Mouse (Mus musculus): Measurements from ENCODE around the gene Cul4b. TPM values are rescaled to one million over a fixed set of nuclear protein-coding genes. Genes with fewer than 3 reads are reported as not detected.
"Not testable (repeated sequence)": the region's sequence is repeated elsewhere in the genome, so short reads cannot be mapped to it uniquely, and the experiment has no call there.

Gene Cul4b
- polyA plus RNA-seq, 1 experiment, result 17.9 TPM

GRCm38 (mm10) chrX:38504846-38505245 is 71.2 kb downstream of the Cul4b start:
- no peak for TF ChIP-seq POLR2A (IDR thresholded peaks at IDR 0.05; ENCODE audit: borderline replicate concordance, insufficient read depth, low read length)
- TF ChIP-seq CTCF (IDR thresholded peaks at IDR 0.05; ENCODE audit: borderline replicate concordance, insufficient read depth, low read depth, low read length), result no peak
- H3K4me1 ChIP-seq (ENCODE audit: control insufficient read depth, insufficient read depth, low read length), result no peaks in the 10 kb centered on the region
- DNase-seq, result no peak
- H3K27ac ChIP-seq (ENCODE audit: insufficient read depth, low read length), result no peak overlapping the region
- 88% methylated on average over 14 of the region's 14 CpGs for WGBS
- H3K27me3 ChIP-seq (ENCODE audit: control insufficient read depth, insufficient read depth, low read length), result no peaks in the 10 kb centered on the region
- no peak overlapping the region for H3K4me3 ChIP-seq (replicated peaks; ENCODE audit: insufficient read depth, low read depth, low read length)

- WGBS, result 72% methylated on average over 5 of the region's 5 CpGs
- not testable (repeated sequence) for DNase-seq; H3K27me3 ChIP-seq (ENCODE audit: control insufficient read depth, insufficient read depth, low read length); H3K27ac ChIP-seq (ENCODE audit: insufficient read depth, low read length); H3K4me1 ChIP-seq (ENCODE audit: control insufficient read depth, insufficient read depth, low read length); H3K4me3 ChIP-seq (replicated peaks; ENCODE audit: insufficient read depth, low read depth, low read length)
Observed at GRCm38 (mm10) chrX:38502182-38502581, 73.8 kb downstream of the Cul4b start.

GRCm38 (mm10) chrX:38485464-38485863 is 90.5 kb downstream of the Cul4b start:
- WGBS, result 8% methylated on average over 20 of the region's 20 CpGs
- DNase-seq; H3K27me3 ChIP-seq (ENCODE audit: control insufficient read depth, insufficient read depth, low read length); H3K4me3 ChIP-seq (replicated peaks; ENCODE audit: insufficient read depth, low read depth, low read length); H3K4me1 ChIP-seq (ENCODE audit: control insufficient read depth, insufficient read depth, low read length); H3K27ac ChIP-seq (ENCODE audit: insufficient read depth, low read length): not testable (repeated sequence)

Other genes with a start within 250 kb of the Cul4b start
- gene Lamp2, start 119.7 kb downstream of the Cul4b start, polyA plus RNA-seq (2012; rRNA removed), result 64.7 and 67.8 TPM in 2 replicates
- gene Mcts1, start 24.4 kb upstream of the Cul4b start, polyA plus RNA-seq (2012; rRNA removed), result 79.3 and 80.6 TPM in 2 replicates
- 40.6 and 43.5 TPM in 2 replicates for gene C1galt1c1, start 58.9 kb upstream of the Cul4b start, polyA plus RNA-seq (2012; rRNA removed)
- gene 6030498E09Rik, start 196.5 kb upstream of the Cul4b start, polyA plus RNA-seq (2012; rRNA removed), result not detected in 2 replicates

Data from cerebellum, adult 2 months (tissue).